Comparison of ENCODE assay signal across 26 mouse cellular contexts in the genomic region with DNA sequence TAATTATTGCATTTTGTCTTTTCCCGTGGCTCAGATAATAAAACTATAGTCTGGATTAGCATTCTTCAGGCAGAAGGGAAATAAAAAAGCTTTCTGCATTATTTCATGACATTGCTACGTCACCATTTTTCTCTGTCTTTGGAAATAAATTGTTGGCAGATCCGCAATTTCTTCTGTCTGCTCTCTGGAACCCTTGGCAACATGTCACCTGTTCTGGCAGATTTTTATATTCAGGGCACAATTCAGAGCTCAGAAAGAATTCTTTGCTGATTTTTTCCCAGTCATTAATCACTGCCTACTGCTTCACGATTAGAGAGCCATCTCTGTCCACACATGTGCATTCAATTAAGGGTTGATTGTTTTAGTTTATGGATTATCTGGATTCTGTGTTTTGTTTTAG.
A peak's percentile ranks its signal among the peaks of the same experiment; 100 is the strongest.
DNase-seq lines count a peak whose midpoint lies in the region; ATAC-seq lines count a peak whose summit lies in the region.
"Had no signal": no experiment of that assay in that cellular context is flagged by ENCODE, and none has a peak within 500 bp of the region (broad histone marks: within the 10 kb centered on the region; RNA-seq: fewer than 3 reads in every experiment).

No protein-coding gene starts in this region.

- no peaks in the 10 kb centered on the region for H3K9me3 ChIP-seq in forebrain, embryonic 12.5 days
- no peaks in the 10 kb centered on the region for H3K9me3 ChIP-seq in forebrain, embryonic 13.5 days (replicated peaks)
- H3K9me3 ChIP-seq in heart, embryonic 10.5 days: no peaks in the 10 kb centered on the region
- H3K9me3 ChIP-seq: embryonic facial prominence, embryonic 12.5 days; hindbrain, embryonic 12.5 days had no signal

- no peaks in the 10 kb centered on the region for H3K27me3 ChIP-seq in forebrain, embryonic 12.5 days
- H3K27me3 ChIP-seq in forebrain, embryonic 13.5 days: no peaks in the 10 kb centered on the region
- H3K27me3 ChIP-seq in heart, embryonic 10.5 days (ENCODE audit: insufficient read depth, poor library complexity, severe bottlenecking): no peaks in the 10 kb centered on the region
- H3K27me3 ChIP-seq: embryonic facial prominence, embryonic 12.5 days; hindbrain, embryonic 12.5 days had no signal

- H3K27ac ChIP-seq in forebrain, embryonic 12.5 days: no peak overlapping the region
- H3K27ac ChIP-seq in forebrain, embryonic 13.5 days: no peak overlapping the region
- H3K27ac ChIP-seq in heart, embryonic 10.5 days: no peak overlapping the region
- H3K27ac ChIP-seq: embryonic facial prominence, embryonic 12.5 days; hindbrain, embryonic 12.5 days; layer of hippocampus, adult 2 months; left cerebral cortex, adult 2 months had no signal

- H3K9ac ChIP-seq in forebrain, embryonic 12.5 days: no peak overlapping the region
- no peak overlapping the region for H3K9ac ChIP-seq in forebrain, embryonic 13.5 days
- H3K9ac ChIP-seq: embryonic facial prominence, embryonic 12.5 days; hindbrain, embryonic 12.5 days; liver, postnatal 0 days had no signal

- no peak overlapping the region for H3K4me3 ChIP-seq in forebrain, embryonic 12.5 days (replicated peaks)
- H3K4me3 ChIP-seq in forebrain, embryonic 13.5 days: no peak overlapping the region
- no peak overlapping the region for H3K4me3 ChIP-seq in heart, embryonic 10.5 days
- H3K4me3 ChIP-seq: embryonic facial prominence, embryonic 12.5 days; hindbrain, embryonic 12.5 days; layer of hippocampus, adult 2 months; left cerebral cortex, adult 2 months had no signal

- 0 out of 2 replicates have a peak, but pooled peaks have one; percentile 20 for ATAC-seq in forebrain, embryonic 12.5 days (ENCODE audit: low FRiP score)
- no peak for ATAC-seq in forebrain, embryonic 13.5 days
- ATAC-seq: inflammation-experienced regulatory T-cells, adult 6 months; liver, postnatal 0 days; midbrain, embryonic 16.5 days had no signal

- 55% methylated on average over 4 of the region's 4 CpGs for WGBS in forebrain, embryonic 12.5 days
- 34% methylated on average over 4 of the region's 4 CpGs for WGBS in forebrain, embryonic 13.5 days
- 74% methylated on average over 4 of the region's 4 CpGs for WGBS in heart, embryonic 10.5 days

- no peaks in the 10 kb centered on the region for H3K4me1 ChIP-seq in forebrain, embryonic 12.5 days
- H3K4me1 ChIP-seq in forebrain, embryonic 13.5 days: no peaks in the 10 kb centered on the region
- H3K4me1 ChIP-seq in heart, embryonic 10.5 days: no peaks in the 10 kb centered on the region
- H3K4me1 ChIP-seq: embryonic facial prominence, embryonic 12.5 days; hindbrain, embryonic 12.5 days had no signal

- H3K36me3 ChIP-seq in forebrain, embryonic 12.5 days (replicated peaks): no peaks in the 10 kb centered on the region
- H3K36me3 ChIP-seq in forebrain, embryonic 13.5 days (ENCODE audit: poor library complexity, severe bottlenecking): no peaks in the 10 kb centered on the region
- H3K36me3 ChIP-seq in heart, embryonic 10.5 days: no peaks in the 10 kb centered on the region
- H3K36me3 ChIP-seq: embryonic facial prominence, embryonic 12.5 days; hindbrain, embryonic 12.5 days had no signal

- H3K4me2 ChIP-seq in forebrain, embryonic 12.5 days: no peak overlapping the region
- H3K4me2 ChIP-seq in forebrain, embryonic 13.5 days: no peak overlapping the region
- H3K4me2 ChIP-seq: embryonic facial prominence, embryonic 12.5 days; heart, embryonic 11.5 days; hindbrain, embryonic 12.5 days had no signal

- peak; percentile 48 for DNase-seq in Muller cell, postnatal 12 days (ENCODE audit: inconsistent ontology term)
- DNase-seq in brain, embryonic 18.5 days (ENCODE audit: low read depth, low spot score): peak; percentile 1
- DNase-seq in cerebellum, postnatal 10 days: peak; percentile 57 to 63
- DNase-seq in heart, embryonic 10.5 days (ENCODE audit: low spot score): no peak
- no peak for DNase-seq in layer of hippocampus, adult 8-10 months (ENCODE audit: low spot score in 2 of 2)
- DNase-seq: B cell, adult 2 months; gastrocnemius, postnatal 14 days; heart, postnatal 10 days; kidney, adult 8-10 months; kidney, postnatal 14 days; left cerebral cortex, postnatal 4 days; liver; liver, postnatal 0 days; lung, postnatal 10 days; right cerebral cortex, postnatal 14 days; spleen, adult 18-20 months; thymus, postnatal 36 days had no signal

Comparison
In these comparisons a context has a peak if more than half of its experiments do, and no peak if none do; other contexts are left out.
1. DNase-seq: peak in Muller cell, postnatal 12 days (single experiment), brain, embryonic 18.5 days (single experiment) and cerebellum, postnatal 10 days (2 of 2); none in heart, embryonic 10.5 days (single experiment) and layer of hippocampus, adult 8-10 months (0 of 2).